Mouse (Mus musculus) MEL (cell line): ENCODE data around the gene Zfp788. TPM values are rescaled to one million over a fixed set of nuclear protein-coding genes. Genes with fewer than 3 reads are reported as not detected.
"Not testable (repeated sequence)": the region's sequence is repeated elsewhere in the genome, so short reads cannot be mapped to it uniquely, and the experiment has no call there.

ENCODE experiments used
- DNase-seq: peaks from one replicate; pipeline ENCODE4 v3.0.0; 2011; ENCODE audit warnings: low read depth, low spot score
- H3K27ac ChIP-seq: 2 replicates; pipeline ENCODE4 v1.5.1; 2012; ENCODE audit warnings: low read depth, mild to moderate bottlenecking, control low read depth, low read length, moderate library complexity; ENCODE audit not compliant: control insufficient read depth
- H3K27me3 ChIP-seq, 2 experiments: fragments of 150-350 bp in 1 of 2; sonication (generic) in 1 of 2; 2 replicates each; pipeline ENCODE4 v1.6.1; 2012; ENCODE audit warnings: low read length in 2 of 2, mild to moderate bottlenecking in 2 of 2, improper control_type of control experiment in 1 of 2, moderate library complexity in 1 of 2; ENCODE audit not compliant: insufficient read depth in 2 of 2, control insufficient read depth in 1 of 2
- H3K36me3 ChIP-seq, 2 experiments: 2 replicates each; pipeline ENCODE4 v1.6.1; 2012 to 2014; ENCODE audit warnings: low read length in 2 of 2, improper control_type of control experiment in 1 of 2, inconsistent platforms in 1 of 2, mild to moderate bottlenecking in 1 of 2; ENCODE audit not compliant: insufficient read depth in 2 of 2, control insufficient read depth in 1 of 2
- H3K4me1 ChIP-seq, 2 experiments: fragments of 150-350 bp in 1 of 2; sonication (generic) in 1 of 2; 2 replicates each; pipeline ENCODE4 v1.6.1; 2012; ENCODE audit warnings: low read length in 2 of 2, improper control_type of control experiment in 1 of 2, mild to moderate bottlenecking in 1 of 2; ENCODE audit not compliant: insufficient read depth in 2 of 2, control insufficient read depth in 1 of 2
- H3K4me3 ChIP-seq, 2 experiments: fragments of 150-350 bp in 1 of 2; sonication (generic) in 1 of 2; 2 replicates each; pipeline ENCODE4 v1.5.1; 2012; ENCODE audit warnings: low read depth in 2 of 2, low read length in 2 of 2, mild to moderate bottlenecking in 2 of 2, moderate library complexity in 2 of 2, control low read depth in 1 of 2, improper control_type of control experiment in 1 of 2; ENCODE audit not compliant: control insufficient read depth in 1 of 2, insufficient read depth in 1 of 2
- H3K79me2 ChIP-seq: 2 replicates; pipeline ENCODE4 v1.6.1; 2012; ENCODE audit warnings: mild to moderate bottlenecking, low read length, moderate library complexity; ENCODE audit not compliant: control insufficient read depth, poor library complexity, insufficient read depth
- H3K9ac ChIP-seq: 2 replicates; pipeline ENCODE4 v1.6.1; 2012; ENCODE audit warnings: low read depth, mild to moderate bottlenecking, control low read depth, low read length, moderate library complexity; ENCODE audit not compliant: control insufficient read depth, poor library complexity, severe bottlenecking
- H3K9me3 ChIP-seq: fragments of 150-350 bp; sonication (generic); replicated peaks from 2 replicates; pipeline ENCODE4 v1.6.1; 2012; ENCODE audit warnings: mild to moderate bottlenecking, low read length, improper control_type of control experiment, moderate library complexity; ENCODE audit not compliant: insufficient read depth
- MAZ ChIP-seq: IDR thresholded peaks from 2 replicates; pipeline ENCODE4 v1.6.1; 2012; ENCODE audit warnings: low read depth, mild to moderate bottlenecking, inconsistent platforms, low read length, improper control_type of control experiment
- MYC ChIP-seq: IDR thresholded peaks from 2 replicates; pipeline ENCODE4 v1.6.1; 2011; ENCODE audit warnings: low read depth, mild to moderate bottlenecking, low read length, improper control_type of control experiment, moderate library complexity
- TCF12 ChIP-seq: IDR thresholded peaks from 2 replicates; pipeline ENCODE4 v1.6.1; 2014; ENCODE audit warnings: low read depth, mild to moderate bottlenecking, inconsistent platforms, low read length, improper control_type of control experiment, moderate library complexity
- ZC3H11A ChIP-seq: IDR thresholded peaks from 2 replicates; pipeline ENCODE4 v1.6.1; 2012; ENCODE audit warnings: low read depth, mild to moderate bottlenecking, inconsistent platforms, low read length, improper control_type of control experiment
- polyA plus RNA-seq, 2 experiments: library from polyadenylated mRNA; stranded (reverse) in 1 of 2; unstranded in 1 of 2; fragments of >175 nt in 1 of 2; fragments of >200 nt in 1 of 2; gene quantifications; 2 replicates each; pipeline versions ENCODE4 v1.2.1 to v1.2.4; 2012; ENCODE audit warnings: low replicate concordance in 2 of 2, low read depth in 1 of 2; ENCODE audit not compliant: insufficient read length in 2 of 2, insufficient read depth in 1 of 2, missing spikeins in 1 of 2
- total RNA-seq: library from RNA; depleted of rRNA; stranded (reverse); fragments of 300-350 nt; gene quantifications from 2 replicates; pipeline ENCODE4 v1.2.3, GENCODE M21; 2012; rRNA removed

The Zfp788 gene
- total and polyA plus RNA-seq, 3 experiments = 4.5 to 5.5 TPM; not detected in 1

- no peak for TF ChIP-seq TCF12
- TF ChIP-seq MYC = 0 out of 2 replicates have a peak, but pooled peaks have one; percentile 37
- TF ChIP-seq ZC3H11A = no peak
- peak; percentile 70; the same call in 1 of the 2 replicates for TF ChIP-seq MAZ
Measured at GRCm38 (mm10) chr7:41633221-41633984, 400 bp downstream of the Zfp788 start (continued).

DNA sequence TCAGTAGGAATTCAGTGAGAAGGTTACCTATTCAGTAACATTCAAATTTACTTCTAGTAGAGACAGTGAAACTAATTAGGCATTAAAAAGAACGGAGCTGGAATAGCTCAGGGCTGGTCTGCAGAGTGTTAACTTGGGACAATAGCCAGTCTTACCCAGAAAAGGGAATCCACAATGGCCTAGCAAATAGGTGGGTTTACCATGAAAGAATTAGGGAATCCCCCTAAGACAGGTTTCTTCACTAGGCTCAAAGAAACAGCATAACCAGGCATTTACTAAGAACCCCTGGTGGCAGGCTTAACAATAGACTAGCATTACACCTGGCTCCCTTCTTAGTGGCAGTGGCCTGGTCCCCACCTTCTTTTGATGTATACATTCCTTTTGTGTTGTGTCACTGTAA is 41.3 kb downstream of the Zfp788 start:
- not testable (repeated sequence) for H3K9me3 ChIP-seq

More for the DNA sequence above, 41.3 kb downstream of the Zfp788 start:
- not testable (repeated sequence) for H3K27ac ChIP-seq, H3K27me3 ChIP-seq, H3K4me1 ChIP-seq, DNase-seq, H3K36me3 ChIP-seq, H3K9ac ChIP-seq, H3K4me3 ChIP-seq, H3K79me2 ChIP-seq

Other genes with a start within 250 kb of the Zfp788 start
- gene AI987944, start 239.8 kb upstream of the Zfp788 start, total RNA-seq = 0.95 and 1.2 TPM in 2 replicates
- 1 to 10 TPM in 1 of 2 experiments, not detected in 1; 1.2 TPM for gene AI987944, start 239.8 kb upstream of the Zfp788 start, polyA plus RNA-seq
- gene Vmn2r57, start 184.5 kb upstream of the Zfp788 start, total RNA-seq = under 0.01 and 0.03 TPM in 2 replicates
- not detected for gene Vmn2r57, start 184.5 kb upstream of the Zfp788 start, polyA plus RNA-seq
- gene Gm20449, start 133.8 kb upstream of the Zfp788 start, total RNA-seq = not detected in 2 replicates
- not detected for gene Gm20449, start 133.8 kb upstream of the Zfp788 start, polyA plus RNA-seq
- 3.5 and 3.9 TPM in 2 replicates for gene AW146154, start 133.3 kb upstream of the Zfp788 start, total RNA-seq
- 100 to 1,000 TPM in 1 of 2 experiments, 1 to 10 TPM in 1; 2.4 to 227 TPM for gene AW146154, start 133.3 kb upstream of the Zfp788 start, polyA plus RNA-seq
- not detected in 2 replicates for gene Gm6871, start 59.5 kb upstream of the Zfp788 start, total RNA-seq
- not detected for gene Gm6871, start 59.5 kb upstream of the Zfp788 start, polyA plus RNA-seq
- 14.8 and 15.4 TPM in 2 replicates for gene 2610021A01Rik, start 34.0 kb upstream of the Zfp788 start, total RNA-seq
- gene 2610021A01Rik, start 34.0 kb upstream of the Zfp788 start, polyA plus RNA-seq = 100 to 1,000 TPM in 1 of 2 experiments, 1 to 10 TPM in 1; 9.7 to 291 TPM
- gene Vmn2r58, start 239.5 kb downstream of the Zfp788 start, total RNA-seq = not detected in 2 replicates
- not detected for gene Vmn2r58, start 239.5 kb downstream of the Zfp788 start, polyA plus RNA-seq